Comparison of ENCODE assay signal across 15 mouse cellular contexts in genomic region chr7:73138269-73138668, GRCm38 (mm10).
A peak's percentile ranks its signal among the peaks of the same experiment; 100 is the strongest.
DNase-seq lines count a peak whose midpoint lies in the region; ATAC-seq lines count a peak whose summit lies in the region.
"Had no signal": no experiment of that assay in that cellular context is flagged by ENCODE, and none has a peak within 500 bp of the region (broad histone marks: within the 10 kb centered on the region; RNA-seq: fewer than 3 reads in every experiment).

No protein-coding gene starts in this region.

- no peak overlapping the region for H3K27ac ChIP-seq in forebrain, embryonic 11.5 days (ENCODE audit: low read depth, low read length)
- H3K27ac ChIP-seq in forebrain, embryonic 12.5 days = no peak overlapping the region
- H3K27ac ChIP-seq in kidney, embryonic 15.5 days = no peak overlapping the region
- H3K27ac ChIP-seq: heart, embryonic 15.5 days; kidney, postnatal 0 days; limb, embryonic 10.5 days; lung, embryonic 15.5 days had no signal

- peak; percentile 61 for DNase-seq in forebrain, embryonic 11.5 days (ENCODE audit: low spot score)
- peak; percentile 8 for DNase-seq in kidney, adult 11 months
- DNase-seq in ES-CJ7 (ENCODE audit: low read depth, low spot score) = peak; percentile 87
- peak; percentile 17 for DNase-seq in cerebellum, adult 9-10 months
- DNase-seq in right cerebral cortex, postnatal 14 days = no peak
- no peak for DNase-seq in ovary, postnatal 36 days (ENCODE audit: low spot score)
- DNase-seq: B cell, adult 2 months; thymus, adult 18-20 months had no signal

- peak; percentile 32; the same call in 1 of the 2 replicates for ATAC-seq in forebrain, embryonic 11.5 days (replicated peaks; ENCODE audit: low FRiP score)
- ATAC-seq in forebrain, embryonic 12.5 days (ENCODE audit: low FRiP score) = no peak
- ATAC-seq in kidney, embryonic 15.5 days (replicated peaks; ENCODE audit: low FRiP score) = no peak

- 0 out of 2 replicates have a peak, but pooled peaks cover 5% of the 10 kb centered on the region for H3K27me3 ChIP-seq in forebrain, embryonic 11.5 days (ENCODE audit: control insufficient read depth, insufficient read depth, low read length)
- H3K27me3 ChIP-seq in forebrain, embryonic 12.5 days = peaks cover 27% of the 10 kb centered on the region
- H3K27me3 ChIP-seq in kidney, embryonic 15.5 days = peaks cover 31% of the 10 kb centered on the region
- H3K27me3 ChIP-seq: lung, embryonic 15.5 days had no signal

- no peaks in the 10 kb centered on the region; the same call in 1 of the 2 replicates for H3K9me3 ChIP-seq in forebrain, embryonic 11.5 days (ENCODE audit: control insufficient read depth, low read length)
- no peaks in the 10 kb centered on the region for H3K9me3 ChIP-seq in forebrain, embryonic 12.5 days
- H3K9me3 ChIP-seq in kidney, embryonic 15.5 days (replicated peaks) = no peaks in the 10 kb centered on the region
- H3K9me3 ChIP-seq: heart, embryonic 15.5 days; limb, embryonic 10.5 days; lung, embryonic 15.5 days had no signal

- no peak overlapping the region for H3K4me2 ChIP-seq in forebrain, embryonic 11.5 days (ENCODE audit: low read depth, low read length, severe bottlenecking)
- H3K4me2 ChIP-seq in forebrain, embryonic 12.5 days = no peak overlapping the region
- H3K4me2 ChIP-seq in kidney, embryonic 15.5 days = no peak overlapping the region
- H3K4me2 ChIP-seq: heart, embryonic 15.5 days; lung, embryonic 15.5 days had no signal

- no peak overlapping the region for H3K9ac ChIP-seq in forebrain, embryonic 11.5 days (ENCODE audit: low read length)
- H3K9ac ChIP-seq in forebrain, embryonic 12.5 days = no peak overlapping the region
- H3K9ac ChIP-seq in kidney, embryonic 15.5 days = no peak overlapping the region
- H3K9ac ChIP-seq: heart, embryonic 15.5 days; lung, embryonic 15.5 days had no signal

- H3K4me1 ChIP-seq in forebrain, embryonic 11.5 days (replicated peaks; ENCODE audit: control insufficient read depth, insufficient read depth, low read length) = peaks cover 33% of the 10 kb centered on the region
- peaks cover 56% of the 10 kb centered on the region for H3K4me1 ChIP-seq in forebrain, embryonic 12.5 days
- H3K4me1 ChIP-seq in kidney, embryonic 15.5 days = peaks cover 22% of the 10 kb centered on the region
- H3K4me1 ChIP-seq: heart, embryonic 15.5 days had no signal

- no peaks in the 10 kb centered on the region for H3K36me3 ChIP-seq in forebrain, embryonic 11.5 days (ENCODE audit: control insufficient read depth, insufficient read depth, low read length)
- H3K36me3 ChIP-seq in forebrain, embryonic 12.5 days (replicated peaks) = no peaks in the 10 kb centered on the region
- H3K36me3 ChIP-seq in kidney, embryonic 15.5 days = no peaks in the 10 kb centered on the region
- H3K36me3 ChIP-seq: heart, embryonic 15.5 days; limb, embryonic 10.5 days; lung, embryonic 15.5 days had no signal

- WGBS in forebrain, embryonic 11.5 days = 13% methylated on average over 5 of the region's 5 CpGs
- WGBS in forebrain, embryonic 12.5 days = 9% methylated on average over 5 of the region's 5 CpGs
- WGBS in kidney, embryonic 15.5 days = 21% methylated on average over 5 of the region's 5 CpGs

- H3K4me3 ChIP-seq in forebrain, embryonic 11.5 days (ENCODE audit: low read depth, low read length) = no peak overlapping the region
- no peak overlapping the region for H3K4me3 ChIP-seq in forebrain, embryonic 12.5 days (replicated peaks)
- no peak overlapping the region for H3K4me3 ChIP-seq in kidney, embryonic 15.5 days (replicated peaks)
- H3K4me3 ChIP-seq: erythroblast, embryonic 14.5 days; heart, embryonic 15.5 days; limb, embryonic 10.5 days; lung, embryonic 15.5 days had no signal

Comparison
In these comparisons a context has a peak if more than half of its experiments do, and no peak if none do; other contexts are left out.
1. DNase-seq: peak in forebrain, embryonic 11.5 days (single experiment), kidney, adult 11 months (single experiment), ES-CJ7 (single experiment) and cerebellum, adult 9-10 months (single experiment); none in right cerebral cortex, postnatal 14 days (single experiment) and ovary, postnatal 36 days (single experiment).